Comparison of ENCODE assay signal across 8 mouse cellular contexts in genomic region chr9:83962098-83963086, GRCm38 (mm10). TPM values are rescaled to one million over a fixed set of nuclear protein-coding genes. Genes with fewer than 3 reads are reported as not detected.
A peak's percentile ranks its signal among the peaks of the same experiment; 100 is the strongest.
DNase-seq lines count a peak whose midpoint lies in the region; ATAC-seq lines count a peak whose summit lies in the region.

No protein-coding gene starts in this region.

- no peak for ATAC-seq in neural tube, embryonic 11.5 days (ENCODE audit: insufficient read depth, low FRiP score, low TSS enrichment)
- ATAC-seq in heart, embryonic 13.5 days (ENCODE audit: extremely low read depth, insufficient number of reproducible peaks, low FRiP score, low TSS enrichment): no peak
- peak; percentile 78 for ATAC-seq in midbrain, embryonic 16.5 days
- ATAC-seq in monocyte, adult 5-6 weeks (replicated peaks; ENCODE audit: insufficient number of reproducible peaks, low FRiP score, low TSS enrichment, poor library complexity, severe bottlenecking): no peak

- H3K27ac ChIP-seq in neural tube, embryonic 11.5 days (ENCODE audit: low read depth, low read length): no peak overlapping the region
- H3K27ac ChIP-seq in heart, embryonic 13.5 days (replicated peaks): 0 out of 2 replicates have a peak overlapping the region, but pooled peaks have one; percentile 24
- no peak overlapping the region for H3K27ac ChIP-seq in midbrain, embryonic 16.5 days (ENCODE audit: low read length)

- no peak overlapping the region for H3K9ac ChIP-seq in neural tube, embryonic 11.5 days (ENCODE audit: low read length)
- H3K9ac ChIP-seq in heart, embryonic 13.5 days: no peak overlapping the region
- no peak overlapping the region for H3K9ac ChIP-seq in midbrain, embryonic 16.5 days (ENCODE audit: low read depth, low read length)

- no peak overlapping the region for H3K4me2 ChIP-seq in neural tube, embryonic 11.5 days (ENCODE audit: low read depth)
- no peak overlapping the region for H3K4me2 ChIP-seq in heart, embryonic 13.5 days
- H3K4me2 ChIP-seq in midbrain, embryonic 16.5 days (ENCODE audit: low read length): no peak overlapping the region

- H3K27me3 ChIP-seq in neural tube, embryonic 11.5 days (ENCODE audit: control insufficient read depth, insufficient read depth, low read length): no peaks in the 10 kb centered on the region
- no peaks in the 10 kb centered on the region for H3K27me3 ChIP-seq in heart, embryonic 13.5 days (replicated peaks)
- H3K27me3 ChIP-seq in midbrain, embryonic 16.5 days (ENCODE audit: control insufficient read depth, insufficient read depth, low read depth, low read length): no peaks in the 10 kb centered on the region

- H3K9me3 ChIP-seq in neural tube, embryonic 11.5 days (ENCODE audit: control insufficient read depth, low read length): no peaks in the 10 kb centered on the region
- H3K9me3 ChIP-seq in heart, embryonic 13.5 days: no peaks in the 10 kb centered on the region
- no peaks in the 10 kb centered on the region for H3K9me3 ChIP-seq in midbrain, embryonic 16.5 days (replicated peaks; ENCODE audit: control insufficient read depth, low read length, poor library complexity, severe bottlenecking)

- H3K4me1 ChIP-seq in neural tube, embryonic 11.5 days (ENCODE audit: control insufficient read depth, insufficient read depth, low read length): no peaks in the 10 kb centered on the region
- peaks cover 23% of the 10 kb centered on the region for H3K4me1 ChIP-seq in heart, embryonic 13.5 days
- H3K4me1 ChIP-seq in midbrain, embryonic 16.5 days (ENCODE audit: control insufficient read depth, insufficient read depth, low read length): 0 out of 2 replicates have a peak, but pooled peaks cover 3% of the 10 kb centered on the region

- no peaks in the 10 kb centered on the region for H3K36me3 ChIP-seq in neural tube, embryonic 11.5 days (ENCODE audit: control insufficient read depth, insufficient read depth, low read length)
- peaks cover 4% of the 10 kb centered on the region; the same call in 1 of the 2 replicates for H3K36me3 ChIP-seq in heart, embryonic 13.5 days
- H3K36me3 ChIP-seq in midbrain, embryonic 16.5 days (ENCODE audit: control insufficient read depth, insufficient read depth, low read length): no peaks in the 10 kb centered on the region

- 74% methylated on average over 10 of the region's 10 CpGs for WGBS in neural tube, embryonic 11.5 days
- 55% methylated on average over 10 of the region's 10 CpGs for WGBS in heart, embryonic 13.5 days
- 52% methylated on average over 10 of the region's 10 CpGs for WGBS in midbrain, embryonic 16.5 days

- DNase-seq in neural tube, embryonic 11.5 days (ENCODE audit: low spot score): peak; percentile 12
- no peak for DNase-seq in neural tube, embryonic 10.5 days (ENCODE audit: extremely low spot score, low spot score)
- DNase-seq in cerebellum, adult 9-11 months: peak; percentile 71
- DNase-seq in layer of hippocampus, postnatal 36 days: peak; percentile 48 to 53
- DNase-seq in spleen, postnatal 36 days (ENCODE audit: low spot score in 2 of 2): no peak

- H3K4me3 ChIP-seq in neural tube, embryonic 11.5 days (ENCODE audit: low read depth, low read length): no peak overlapping the region
- no peak overlapping the region for H3K4me3 ChIP-seq in heart, embryonic 13.5 days
- no peak overlapping the region for H3K4me3 ChIP-seq in midbrain, embryonic 16.5 days (ENCODE audit: low read depth, low read length)

RNA-seq across cellular contexts. Expression of gene Bckdhb, which starts 37.4 kb away (rescaled TPM):
- polyA plus RNA-seq in neural tube, embryonic 11.5 days (2014; fragmentation: Nextera tagmentation; extraction: Ambion mirVana): 49.8 and 54.8 TPM in 2 replicates
- polyA plus RNA-seq in heart, embryonic 13.5 days (2015; fragmentation: Nextera tagmentation; extraction: Ambion mirVana): 43.3 and 50.0 TPM in 2 replicates
- total RNA-seq in layer of hippocampus, postnatal 36 days (2021): 10 to 100 TPM; 42.1 to 42.4 TPM
- 29.7 and 32.0 TPM in 2 replicates for polyA plus RNA-seq in midbrain, embryonic 16.5 days (2015; fragmentation: Nextera tagmentation; extraction: Ambion mirVana)
- total RNA-seq in monocyte, adult 5-6 weeks (2017): 3.7 to 12.0 TPM (median 11.7 TPM) in 3 replicates

Comparison
In these comparisons a context has a peak if more than half of its experiments do, and no peak if none do; other contexts are left out.
1. DNase-seq: peak in neural tube, embryonic 11.5 days (single experiment), cerebellum, adult 9-11 months (single experiment) and layer of hippocampus, postnatal 36 days (2 of 2); none in neural tube, embryonic 10.5 days (single experiment) and spleen, postnatal 36 days (0 of 2).